Mouse (Mus musculus) embryonic fibroblast, embryonic 13.5 days (primary cell): ENCODE results near the gene Ucp2. TPM values are rescaled to one million over a fixed set of nuclear protein-coding genes. Genes with fewer than 3 reads are reported as not detected.

ENCODE experiments used
- H3K27ac ChIP-seq: 2 replicates; pipeline ENCODE4 v1.5.1; 2012; ENCODE audit warnings: low read length, control low read depth, inconsistent platforms; ENCODE audit not compliant: insufficient read depth
- H3K4me1 ChIP-seq: 2 replicates; pipeline ENCODE4 v1.6.1; 2011; ENCODE audit warnings: low read length; ENCODE audit not compliant: control insufficient read depth, insufficient read depth
- H3K4me3 ChIP-seq: 2 replicates; pipeline ENCODE4 v1.5.1; 2011; ENCODE audit warnings: mild to moderate bottlenecking, control low read depth, low read length; ENCODE audit not compliant: insufficient read depth
- CTCF ChIP-seq: IDR thresholded peaks from 2 replicates; pipeline ENCODE4 v1.5.1; 2011; ENCODE audit warnings: mild to moderate bottlenecking, control low read depth, low read length, moderate library complexity, borderline replicate concordance; ENCODE audit not compliant: insufficient read depth
- POLR2A ChIP-seq: IDR thresholded peaks from 2 replicates; pipeline ENCODE4 v1.6.1; 2011; ENCODE audit warnings: low read depth, mild to moderate bottlenecking, control low read depth, low read length, moderate library complexity
- polyA plus RNA-seq: library from polyadenylated mRNA; stranded (reverse); fragments of >200 nt; gene quantifications from 2 replicates; pipeline ENCODE4 v1.2.4, GENCODE M21; 2011; ENCODE audit warnings: low read depth; ENCODE audit not compliant: missing spikeins, insufficient read length

Gene Ucp2
- polyA plus RNA-seq, 1 experiment = 20.1 TPM

DNA sequence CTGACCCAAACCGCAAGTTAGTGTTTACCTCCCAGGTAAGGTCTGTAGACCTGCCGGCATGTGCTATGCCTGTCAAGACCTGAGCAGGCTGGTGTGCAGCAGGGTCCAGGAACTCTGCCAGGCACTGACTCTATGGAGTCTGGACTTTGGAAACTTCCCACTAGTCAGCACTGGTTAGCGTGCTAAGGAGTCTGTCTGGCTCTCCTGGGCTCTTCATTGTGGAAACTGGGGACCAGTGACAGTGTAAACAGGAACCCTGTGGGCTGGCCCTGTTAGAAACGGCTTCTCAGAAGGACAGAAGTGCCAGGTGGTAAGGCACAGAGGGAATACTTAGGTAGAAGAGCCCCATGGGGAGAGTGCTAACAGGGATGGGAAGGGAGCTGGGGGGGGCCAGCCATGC, 27.9 kb upstream of the Ucp2 start:
- peaks cover 7% of the 10 kb centered on the region for H3K4me1 ChIP-seq
- no peak for TF ChIP-seq POLR2A
- TF ChIP-seq CTCF = no peak
- no peak overlapping the region for H3K4me3 ChIP-seq
- no peak overlapping the region for H3K27ac ChIP-seq

GRCm38 (mm10) chr7:100465656-100466309, 27.4 kb upstream of the Ucp2 start:
- H3K4me1 ChIP-seq = peaks cover 7% of the 10 kb centered on the region
- TF ChIP-seq CTCF (no peak), POLR2A (no peak)
- H3K4me3 ChIP-seq = no peak overlapping the region
- no peak overlapping the region for H3K27ac ChIP-seq

DNA sequence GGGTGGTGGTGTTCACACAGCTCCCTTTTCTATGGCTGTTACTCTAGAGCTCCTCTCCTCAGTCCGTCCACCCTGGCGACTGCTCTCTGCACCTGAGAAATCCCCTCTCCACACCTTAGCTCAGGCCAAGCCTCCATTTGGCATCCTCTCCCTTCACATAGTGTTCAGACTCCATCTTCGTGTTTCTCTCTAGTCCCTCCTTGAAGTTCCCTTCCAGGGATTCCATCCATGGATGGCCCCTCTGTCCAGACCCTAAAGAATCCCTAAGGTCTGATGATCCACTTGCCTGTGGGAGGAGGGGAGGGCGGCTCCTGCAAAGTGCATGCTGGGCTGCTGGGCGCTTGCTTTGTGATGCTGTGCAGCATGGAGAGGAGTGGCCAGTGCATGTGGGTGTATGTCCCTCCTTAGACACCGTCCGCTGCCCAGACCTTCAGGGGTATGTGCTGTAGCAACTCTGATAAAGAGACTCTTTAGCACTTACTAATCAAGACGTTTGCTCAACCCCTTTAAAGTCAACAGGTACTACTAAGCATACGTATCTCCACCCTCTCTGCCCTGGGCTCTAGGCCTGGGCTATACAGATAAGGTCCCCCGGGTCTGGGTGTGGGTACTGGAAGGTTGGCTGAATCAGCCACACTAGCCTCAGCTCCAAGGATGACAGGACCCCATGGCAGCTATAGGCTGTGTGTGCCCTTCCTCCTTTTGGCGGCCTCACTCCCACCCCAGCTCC, 26.2 kb upstream of the Ucp2 start:
- no peak overlapping the region for H3K4me3 ChIP-seq
- H3K27ac ChIP-seq = no peak overlapping the region
- H3K4me1 ChIP-seq = no peaks in the 10 kb centered on the region
- TF ChIP-seq POLR2A (no peak), CTCF (no peak)

DNA sequence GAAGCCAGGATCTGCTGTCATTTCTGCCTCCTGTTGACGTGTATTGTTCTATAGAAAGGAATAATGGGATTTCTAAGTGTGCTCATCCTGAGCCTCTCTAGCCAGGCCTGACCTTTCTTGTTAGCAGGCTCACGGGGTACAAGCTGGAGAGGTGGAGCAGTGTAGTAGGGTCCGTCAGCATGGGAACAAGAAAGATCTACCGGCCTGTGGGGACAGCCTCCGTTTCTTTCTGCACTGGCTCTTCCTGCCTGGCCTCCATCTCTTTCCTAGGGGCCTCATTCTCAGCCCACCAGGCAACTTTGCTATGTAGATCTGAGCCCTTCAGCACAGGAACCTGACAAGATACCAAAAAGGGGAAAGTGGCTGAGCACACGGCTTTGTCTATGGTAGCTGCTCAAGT, 24.4 kb upstream of the Ucp2 start:
- TF ChIP-seq CTCF = no peak
- no peak for TF ChIP-seq POLR2A
- Histone ChIP-seq H3K27ac (no peak overlapping the region), H3K4me3 (no peak overlapping the region), H3K4me1 (no peaks in the 10 kb centered on the region)

GRCm38 (mm10) chr7:100469502-100469901, 23.6 kb upstream of the Ucp2 start:
- H3K4me1 ChIP-seq = no peaks in the 10 kb centered on the region
- no peak overlapping the region for H3K4me3 ChIP-seq
- H3K27ac ChIP-seq = no peak overlapping the region
- TF ChIP-seq CTCF (no peak), POLR2A (no peak)

GRCm38 (mm10) chr7:100470796-100471406, 22.2 kb upstream of the Ucp2 start:
- TF ChIP-seq POLR2A (no peak), CTCF (no peak)
- H3K4me1 ChIP-seq = no peaks in the 10 kb centered on the region

GRCm38 (mm10) chr7:100471407-100471797, 21.7 kb upstream of the Ucp2 start:
- no peak for TF ChIP-seq CTCF
- no peak for TF ChIP-seq POLR2A

More at GRCm38 (mm10) chr7:100470796-100471406, 22.2 kb upstream of the Ucp2 start:
- Histone ChIP-seq H3K4me3 (no peak overlapping the region), H3K27ac (no peak overlapping the region)

GRCm38 (mm10) chr7:100472777-100473176, 20.4 kb upstream of the Ucp2 start, which contains the start of gene Ucp3:
Gene Ucp3 (plus strand): TSS chr7:100472990.
- TF ChIP-seq POLR2A (no peak), CTCF (no peak)
- H3K27ac ChIP-seq = no peak within 1 kb of the TSS
- H3K4me1 ChIP-seq = no peaks in the 10 kb centered on the region
- no peak within 1 kb of the TSS for H3K4me3 ChIP-seq

More at GRCm38 (mm10) chr7:100471407-100471797, 21.7 kb upstream of the Ucp2 start:
- Histone ChIP-seq H3K27ac (no peak overlapping the region), H3K4me3 (no peak overlapping the region), H3K4me1 (no peaks in the 10 kb centered on the region)

DNA sequence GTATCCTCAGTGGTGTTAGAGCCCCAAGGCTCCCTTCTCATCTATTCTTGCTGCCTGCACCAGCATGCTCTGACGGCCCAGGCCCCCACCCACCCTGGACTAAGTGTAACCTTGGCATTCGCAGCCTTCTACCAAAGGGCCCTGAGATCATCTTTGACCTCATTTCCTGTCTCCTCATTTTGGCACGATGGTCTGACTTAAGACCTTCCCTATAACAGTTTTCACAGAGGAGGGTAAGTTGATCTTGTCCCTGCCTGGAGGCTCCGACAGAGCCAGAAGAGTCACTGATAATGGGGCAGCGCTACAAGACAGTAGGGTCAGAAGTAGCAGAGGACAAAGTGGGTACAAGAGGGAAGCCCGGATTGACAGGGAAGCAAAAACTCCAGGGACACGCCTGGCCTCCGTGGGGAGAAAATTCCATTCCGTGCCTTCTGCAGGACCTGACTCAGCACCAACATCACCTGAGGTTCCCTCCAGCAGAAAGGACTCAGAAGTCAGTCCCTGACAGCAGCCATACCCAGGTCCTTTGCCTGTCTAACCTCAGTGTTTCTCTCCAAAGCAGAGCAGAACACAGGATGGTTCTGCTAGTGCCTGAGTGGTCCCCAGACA, 19.2 kb upstream of the Ucp2 start:
- no peak overlapping the region for H3K4me3 ChIP-seq
- TF ChIP-seq POLR2A (no peak), CTCF (no peak)
- no peak overlapping the region for H3K27ac ChIP-seq
- no peaks in the 10 kb centered on the region for H3K4me1 ChIP-seq

DNA sequence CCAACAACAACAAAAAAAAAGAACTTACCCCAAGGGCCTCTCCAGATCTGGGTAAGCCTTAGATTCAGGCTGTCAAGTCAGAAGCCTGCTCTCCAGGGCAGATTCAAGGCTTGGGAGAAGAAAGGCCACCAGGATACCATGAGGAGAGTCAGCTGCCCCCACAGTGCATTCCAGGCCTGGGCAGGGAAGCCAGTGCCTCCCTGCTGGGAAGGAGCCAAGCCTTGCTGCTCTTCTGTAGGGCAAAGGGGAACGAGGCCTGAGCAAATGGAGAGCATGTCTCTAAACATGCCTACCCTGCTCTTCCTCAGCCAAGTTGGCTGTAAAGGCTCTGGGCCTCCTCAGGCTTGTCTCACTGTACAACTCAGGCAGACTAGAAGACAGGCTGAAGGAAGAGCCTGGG, 18.5 kb upstream of the Ucp2 start:
- H3K4me1 ChIP-seq = no peaks in the 10 kb centered on the region
- no peak for TF ChIP-seq CTCF
- no peak for TF ChIP-seq POLR2A
- no peak overlapping the region for H3K27ac ChIP-seq
- H3K4me3 ChIP-seq = no peak overlapping the region
